Mouse (Mus musculus): ENCODE results near the gene Gpr152.

- TF ChIP-seq CTCF (IDR thresholded peaks at IDR 0.05; ENCODE audit: low read depth, low read length) (no peak), POLR2A (IDR thresholded peaks at IDR 0.05; ENCODE audit: insufficient read depth, low read length) (no peak)
Measured at GRCm38 (mm10) chr19:4129462-4129861, 10.1 kb upstream of the Gpr152 start.

Data from ES-Bruce4 (cell line).